Mouse (Mus musculus): ENCODE results near the gene Pigc. TPM values are rescaled to one million over a fixed set of nuclear protein-coding genes. Genes with fewer than 3 reads are reported as not detected.

Pigc gene
- polyA plus RNA-seq (2015; fragmentation: Nextera tagmentation; extraction: Ambion mirVana): 17.7 and 20.7 TPM in 2 replicates

DNA sequence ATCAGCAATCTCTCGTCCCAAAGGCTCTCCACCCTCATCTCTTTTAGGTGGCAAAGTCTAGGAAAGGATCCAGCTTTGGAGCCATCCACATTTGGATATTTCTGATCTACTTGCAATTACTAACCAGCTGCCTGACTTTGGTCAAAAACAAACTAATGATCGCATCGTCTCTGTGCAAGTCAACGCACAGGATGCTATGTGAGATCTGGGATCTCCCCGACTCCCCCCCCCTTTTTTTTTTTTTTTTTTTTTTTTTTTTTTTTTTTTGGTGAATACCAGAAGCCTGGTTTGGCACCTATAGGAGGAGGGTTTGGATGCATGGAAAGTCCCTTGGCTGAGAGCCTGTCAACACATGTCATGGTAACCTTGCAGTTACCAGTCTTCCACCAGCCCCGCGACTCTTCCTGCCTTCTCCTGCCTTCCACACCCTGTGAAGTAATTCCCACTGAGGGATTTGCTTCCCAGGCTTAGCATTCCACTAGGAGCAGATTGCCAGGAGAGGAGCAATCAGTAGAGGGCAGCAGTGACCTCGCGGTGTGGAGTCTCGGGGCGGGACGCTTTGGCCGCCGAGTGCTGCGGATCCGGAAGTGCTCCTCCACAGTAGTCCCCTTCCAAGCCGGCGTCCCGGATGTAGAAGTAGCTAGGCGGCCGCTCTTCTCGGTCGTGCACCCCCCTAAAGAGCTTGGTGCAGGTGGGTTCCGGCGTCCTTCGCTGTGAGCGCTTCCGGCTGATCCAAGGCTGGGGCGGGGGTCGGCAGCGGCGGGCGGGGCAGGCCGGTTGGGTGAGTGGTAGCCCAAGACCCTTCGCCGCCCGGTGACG is at the start of gene Pigc:
Gene Pigc (plus strand): TSS at position 598 of the 819 bp plus-strand sequence.
- H3K9me3 ChIP-seq (ENCODE audit: low read length): no peaks in the 10 kb centered on the region
- no peaks in the 10 kb centered on the region for H3K27me3 ChIP-seq (ENCODE audit: insufficient read depth, low read length)
- H3K4me2 ChIP-seq (ENCODE audit: low read depth, low read length): peak within 1 kb of the TSS; percentile 67
- H3K27ac ChIP-seq (ENCODE audit: low read depth): peak within 1 kb of the TSS; percentile 87
- peak within 1 kb of the TSS; percentile 85 for H3K9ac ChIP-seq (replicated peaks)
- TF ChIP-seq EP300 (IDR thresholded peaks at IDR 0.05; ENCODE audit: low read depth) (no peak), CTCF (IDR thresholded peaks at IDR 0.05; ENCODE audit: low read depth) (peak; percentile 94)
- H3K4me1 ChIP-seq (ENCODE audit: insufficient read depth): peaks cover 8% of the 10 kb centered on the region
- no peaks in the 10 kb centered on the region for H3K36me3 ChIP-seq (replicated peaks; ENCODE audit: insufficient read depth, low read length)
- peak within 1 kb of the TSS; percentile 83 for H3K4me3 ChIP-seq (ENCODE audit: low read depth, low read length)
- peak; percentile 100 for ATAC-seq
- 6% methylated on average over 36 of the region's 38 CpGs for WGBS (ENCODE audit: insufficient replicate concordance)
- DNase-seq: peak; percentile 93

DNA sequence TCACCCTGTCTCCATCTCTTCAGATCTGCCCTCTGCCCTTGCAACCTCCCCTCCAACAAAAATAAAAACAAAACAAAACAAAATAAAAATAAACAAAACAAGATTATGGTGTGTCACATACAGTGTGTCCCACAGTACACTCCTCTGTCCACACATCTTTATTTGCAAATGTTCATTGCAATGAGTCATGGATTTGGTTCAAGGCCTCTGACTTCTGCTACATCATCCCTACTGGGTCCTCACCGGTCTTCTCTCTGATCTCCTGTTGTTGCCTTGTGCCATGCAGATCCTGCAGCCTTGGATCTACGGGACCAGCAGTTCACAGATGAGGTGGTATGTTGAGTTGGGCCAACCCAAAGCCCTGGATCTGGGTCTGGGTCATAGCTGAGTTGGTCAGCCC is 49.4 kb upstream of the Pigc start:
- no peaks in the 10 kb centered on the region for H3K27me3 ChIP-seq (ENCODE audit: insufficient read depth, low read length)
- ATAC-seq (peak; percentile 31; the same call in 1 of the 2 replicates), DNase-seq (no peak)
- H3K9me3 ChIP-seq (ENCODE audit: low read length): no peaks in the 10 kb centered on the region
- H3K36me3 ChIP-seq (replicated peaks; ENCODE audit: insufficient read depth, low read length): no peaks in the 10 kb centered on the region
- 79% methylated on average over 2 of the region's 2 CpGs for WGBS (ENCODE audit: insufficient replicate concordance)
- TF ChIP-seq CTCF (IDR thresholded peaks at IDR 0.05; ENCODE audit: low read depth) (no peak), EP300 (IDR thresholded peaks at IDR 0.05; ENCODE audit: low read depth) (no peak)
- H3K4me2 ChIP-seq (ENCODE audit: low read depth, low read length): no peak overlapping the region
- H3K4me3 ChIP-seq (ENCODE audit: low read depth, low read length): no peak overlapping the region
- H3K4me1 ChIP-seq (ENCODE audit: insufficient read depth): no peaks in the 10 kb centered on the region
- H3K9ac ChIP-seq (replicated peaks): no peak overlapping the region
- H3K27ac ChIP-seq (ENCODE audit: low read depth): no peak overlapping the region

DNA sequence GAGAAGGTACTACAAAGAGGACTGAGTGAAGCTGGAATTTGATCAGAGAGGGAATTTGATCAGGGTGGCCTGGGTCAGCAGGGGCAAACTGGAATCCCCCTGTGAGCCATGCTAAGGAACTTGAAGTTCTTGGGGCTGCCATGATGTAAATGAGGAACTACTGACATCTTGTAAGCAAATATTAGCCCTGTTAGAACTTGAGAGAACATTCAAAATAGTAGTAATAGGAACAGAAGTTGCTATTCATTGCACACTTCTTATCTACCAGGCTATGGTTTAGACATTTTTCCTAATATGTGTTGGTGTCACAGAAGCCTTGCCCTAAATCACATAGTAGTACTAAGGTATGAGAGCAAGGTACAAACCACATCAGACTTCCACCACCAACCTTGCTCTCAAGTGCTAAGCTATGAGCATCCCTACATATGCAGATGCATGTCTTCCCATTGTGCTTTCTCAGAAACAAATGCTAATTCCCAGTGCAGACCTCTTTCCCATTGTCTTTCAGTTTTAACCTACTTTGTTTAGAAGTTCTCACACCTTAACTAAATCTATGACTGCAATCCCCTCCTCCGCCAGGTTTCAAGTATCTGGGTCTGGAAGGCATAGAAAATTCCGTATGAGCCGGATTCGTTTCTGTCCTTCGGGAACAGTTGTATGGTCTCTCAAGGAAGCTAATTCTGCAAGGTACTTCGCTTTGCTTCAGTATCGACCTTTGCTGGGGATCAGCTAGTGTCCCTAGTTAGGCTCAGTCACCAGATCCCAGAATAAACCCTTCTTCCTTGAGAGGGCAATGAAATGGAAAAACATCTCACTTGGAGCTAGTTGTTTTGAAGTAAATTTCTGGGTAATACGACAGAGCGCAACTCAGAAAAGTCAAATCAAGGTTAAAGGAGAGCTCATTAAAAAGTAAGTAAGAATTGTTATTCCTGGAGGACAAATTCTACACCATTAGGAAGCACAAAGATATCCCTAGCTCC is 48.2 kb upstream of the Pigc start:
- Histone ChIP-seq H3K9ac (replicated peaks) (no peak overlapping the region), H3K36me3 (replicated peaks; ENCODE audit: insufficient read depth, low read length) (no peaks in the 10 kb centered on the region), H3K9me3 (ENCODE audit: low read length) (no peaks in the 10 kb centered on the region), H3K27ac (ENCODE audit: low read depth) (no peak overlapping the region), H3K4me3 (ENCODE audit: low read depth, low read length) (no peak overlapping the region), H3K4me1 (ENCODE audit: insufficient read depth) (no peaks in the 10 kb centered on the region), H3K27me3 (ENCODE audit: insufficient read depth, low read length) (no peaks in the 10 kb centered on the region), H3K4me2 (ENCODE audit: low read depth, low read length) (no peak overlapping the region)
- ATAC-seq (no peak), DNase-seq (no peak)
- no peak for TF ChIP-seq CTCF (IDR thresholded peaks at IDR 0.05; ENCODE audit: low read depth)
- TF ChIP-seq EP300 (IDR thresholded peaks at IDR 0.05; ENCODE audit: low read depth): no peak
- WGBS (ENCODE audit: insufficient replicate concordance): 85% methylated on average over 9 of the region's 9 CpGs

DNA sequence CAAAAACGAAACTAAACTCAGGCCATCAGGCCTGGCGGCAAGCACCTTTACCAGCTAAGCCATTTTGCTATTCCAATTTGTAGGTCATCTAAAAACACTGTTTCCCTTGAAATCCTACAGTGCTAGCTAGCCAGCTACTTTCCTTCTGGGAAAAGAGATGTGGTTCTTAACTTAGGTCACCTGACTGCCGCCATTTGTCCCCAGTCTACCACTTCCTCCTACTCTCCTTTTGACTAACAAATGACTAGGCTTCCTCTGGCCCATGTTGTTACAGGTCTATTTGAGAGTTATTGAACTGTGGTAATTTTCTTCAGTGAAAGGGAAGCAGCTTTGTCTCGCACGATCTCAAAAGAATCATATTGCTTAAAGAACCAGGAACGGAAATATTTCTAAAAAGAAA is 47.1 kb upstream of the Pigc start:
- Histone ChIP-seq H3K4me3 (ENCODE audit: low read depth, low read length) (no peak overlapping the region), H3K27ac (ENCODE audit: low read depth) (no peak overlapping the region), H3K27me3 (ENCODE audit: insufficient read depth, low read length) (no peaks in the 10 kb centered on the region), H3K4me2 (ENCODE audit: low read depth, low read length) (no peak overlapping the region), H3K36me3 (replicated peaks; ENCODE audit: insufficient read depth, low read length) (no peaks in the 10 kb centered on the region), H3K9me3 (ENCODE audit: low read length) (no peaks in the 10 kb centered on the region), H3K9ac (replicated peaks) (no peak overlapping the region), H3K4me1 (ENCODE audit: insufficient read depth) (no peaks in the 10 kb centered on the region)
- DNase-seq (no peak), ATAC-seq (no peak)
- TF ChIP-seq CTCF (IDR thresholded peaks at IDR 0.05; ENCODE audit: low read depth) (no peak), EP300 (IDR thresholded peaks at IDR 0.05; ENCODE audit: low read depth) (no peak)
- 78% methylated on average over 6 of the region's 6 CpGs for WGBS (ENCODE audit: insufficient replicate concordance)

DNA sequence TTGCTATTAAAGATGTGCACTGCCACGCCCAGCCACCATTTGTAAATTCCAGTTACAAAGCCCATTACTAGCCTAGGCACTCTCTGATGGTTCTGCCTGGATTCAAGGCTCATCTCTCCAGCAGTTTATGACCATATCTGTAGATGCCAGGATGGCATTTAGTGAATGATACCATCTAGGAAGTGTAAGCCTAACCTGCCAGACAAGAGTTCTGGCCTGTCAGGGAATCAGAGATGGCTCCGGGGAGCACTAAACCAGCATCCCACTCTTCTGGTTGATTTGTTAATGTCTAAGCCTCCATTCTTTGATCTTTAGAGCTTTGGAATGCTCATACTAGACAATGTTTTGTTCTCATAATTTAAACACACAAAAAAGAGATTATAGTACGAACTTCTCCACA is 44.7 kb upstream of the Pigc start:
- TF ChIP-seq EP300 (IDR thresholded peaks at IDR 0.05; ENCODE audit: low read depth) (no peak), CTCF (IDR thresholded peaks at IDR 0.05; ENCODE audit: low read depth) (no peak)
- 81% methylated on average over 3 of the region's 3 CpGs for WGBS (ENCODE audit: insufficient replicate concordance)
- H3K4me1 ChIP-seq (ENCODE audit: insufficient read depth): no peaks in the 10 kb centered on the region
- no peak for ATAC-seq
- no peak overlapping the region for H3K9ac ChIP-seq (replicated peaks)
- H3K4me2 ChIP-seq (ENCODE audit: low read depth, low read length): no peak overlapping the region
- no peaks in the 10 kb centered on the region for H3K9me3 ChIP-seq (ENCODE audit: low read length)
- H3K27ac ChIP-seq (ENCODE audit: low read depth): no peak overlapping the region
- no peaks in the 10 kb centered on the region for H3K27me3 ChIP-seq (ENCODE audit: insufficient read depth, low read length)
- no peak overlapping the region for H3K4me3 ChIP-seq (ENCODE audit: low read depth, low read length)
- H3K36me3 ChIP-seq (replicated peaks; ENCODE audit: insufficient read depth, low read length): no peaks in the 10 kb centered on the region
- DNase-seq: no peak

DNA sequence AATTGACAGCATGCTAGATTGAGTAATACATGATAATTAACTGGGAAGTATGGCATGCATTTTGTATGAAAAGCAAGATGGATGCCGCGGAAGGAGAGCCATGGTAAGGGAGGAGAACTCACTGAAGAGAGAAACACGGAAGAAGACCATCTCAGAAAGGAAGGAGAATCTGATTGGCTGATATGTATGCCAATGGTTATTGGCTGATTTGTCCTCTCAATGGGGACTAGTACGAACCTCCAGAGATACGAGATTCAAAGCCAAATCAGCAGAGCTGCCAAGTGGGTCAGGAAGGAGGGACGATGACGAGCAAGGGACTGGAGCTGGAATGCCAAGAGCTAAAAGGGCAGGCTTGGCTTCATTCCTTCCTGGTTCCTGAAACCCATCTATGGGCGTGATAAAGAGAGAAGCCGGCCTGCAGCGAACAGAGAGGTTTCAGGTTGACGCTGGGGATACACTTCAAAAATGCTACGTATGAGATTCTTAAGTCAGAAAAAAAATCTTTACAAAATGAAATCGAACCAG is 43.6 kb upstream of the Pigc start:
- H3K4me1 ChIP-seq (ENCODE audit: insufficient read depth): no peaks in the 10 kb centered on the region
- DNase-seq (no peak), ATAC-seq (no peak)
- H3K9ac ChIP-seq (replicated peaks): no peak overlapping the region
- H3K27me3 ChIP-seq (ENCODE audit: insufficient read depth, low read length): no peaks in the 10 kb centered on the region
- no peak overlapping the region for H3K4me3 ChIP-seq (ENCODE audit: low read depth, low read length)
- 85% methylated on average over 13 of the region's 13 CpGs for WGBS (ENCODE audit: insufficient replicate concordance)
- no peaks in the 10 kb centered on the region for H3K36me3 ChIP-seq (replicated peaks; ENCODE audit: insufficient read depth, low read length)
- TF ChIP-seq CTCF (IDR thresholded peaks at IDR 0.05; ENCODE audit: low read depth): no peak
- TF ChIP-seq EP300 (IDR thresholded peaks at IDR 0.05; ENCODE audit: low read depth): no peak
- no peak overlapping the region for H3K4me2 ChIP-seq (ENCODE audit: low read depth, low read length)
- no peaks in the 10 kb centered on the region for H3K9me3 ChIP-seq (ENCODE audit: low read length)
- no peak overlapping the region for H3K27ac ChIP-seq (ENCODE audit: low read depth)
